Mouse (Mus musculus): ENCODE data around the gene Akap12. TPM values are rescaled to one million over a fixed set of nuclear protein-coding genes. Genes with fewer than 3 reads are reported as not detected.

Akap12 gene
- polyA plus RNA-seq, 1 experiment from 2014 or later: 42.1 TPM

- Histone ChIP-seq H3K9ac (ENCODE audit: low read length) (no peak overlapping the region), H3K36me3 (ENCODE audit: control insufficient read depth, insufficient read depth, low read length) (no peaks in the 10 kb centered on the region), H3K9me3 (ENCODE audit: control insufficient read depth, low read length) (no peaks in the 10 kb centered on the region), H3K4me3 (ENCODE audit: low read depth, low read length) (no peak overlapping the region), H3K4me1 (ENCODE audit: control insufficient read depth, insufficient read depth, low read length) (no peaks in the 10 kb centered on the region), H3K27ac (ENCODE audit: low read depth, low read length) (no peak overlapping the region), H3K4me2 (no peak overlapping the region), H3K27me3 (ENCODE audit: control insufficient read depth, insufficient read depth, low read length) (no peaks in the 10 kb centered on the region)
- 90% methylated on average over 4 of the region's 4 CpGs for WGBS
- DNase-seq (ENCODE audit: low spot score, missing footprints): no peak
- ATAC-seq (ENCODE audit: low FRiP score): no peak
Observed at GRCm38 (mm10) chr10:4293418-4293817, 27.2 kb downstream of the Akap12 start.

- Histone ChIP-seq H3K36me3 (ENCODE audit: control insufficient read depth, insufficient read depth, low read length) (no peaks in the 10 kb centered on the region), H3K27ac (ENCODE audit: low read depth, low read length) (no peak overlapping the region), H3K27me3 (ENCODE audit: control insufficient read depth, insufficient read depth, low read length) (no peaks in the 10 kb centered on the region), H3K9ac (ENCODE audit: low read length) (no peak overlapping the region), H3K4me1 (ENCODE audit: control insufficient read depth, insufficient read depth, low read length) (no peaks in the 10 kb centered on the region), H3K4me3 (ENCODE audit: low read depth, low read length) (no peak overlapping the region), H3K9me3 (ENCODE audit: control insufficient read depth, low read length) (no peaks in the 10 kb centered on the region), H3K4me2 (no peak overlapping the region)
- ATAC-seq (ENCODE audit: low FRiP score): no peak
- DNase-seq (ENCODE audit: low spot score, missing footprints): peak; percentile 66
- 72% methylated on average over 5 of the region's 5 CpGs for WGBS
Observed at GRCm38 (mm10) chr10:4303558-4303957, 37.4 kb downstream of the Akap12 start.

GRCm38 (mm10) chr10:4323885-4324284 is 57.7 kb downstream of the Akap12 start:
- WGBS: 87% methylated on average over 8 of the region's 8 CpGs
- Histone ChIP-seq H3K27me3 (ENCODE audit: control insufficient read depth, insufficient read depth, low read length) (no peaks in the 10 kb centered on the region), H3K9me3 (ENCODE audit: control insufficient read depth, low read length) (no peaks in the 10 kb centered on the region), H3K36me3 (ENCODE audit: control insufficient read depth, insufficient read depth, low read length) (no peaks in the 10 kb centered on the region), H3K4me2 (no peak overlapping the region), H3K4me1 (ENCODE audit: control insufficient read depth, insufficient read depth, low read length) (no peaks in the 10 kb centered on the region; the same call in 1 of the 2 replicates), H3K27ac (ENCODE audit: low read depth, low read length) (no peak overlapping the region), H3K4me3 (ENCODE audit: low read depth, low read length) (no peak overlapping the region), H3K9ac (ENCODE audit: low read length) (no peak overlapping the region)
- DNase-seq (ENCODE audit: low spot score, missing footprints): no peak
- ATAC-seq (ENCODE audit: low FRiP score): no peak

- WGBS: 77% methylated on average over 5 of the region's 5 CpGs
- Histone ChIP-seq H3K27ac (ENCODE audit: low read depth, low read length) (no peak overlapping the region), H3K36me3 (ENCODE audit: control insufficient read depth, insufficient read depth, low read length) (no peaks in the 10 kb centered on the region), H3K4me2 (no peak overlapping the region), H3K4me1 (ENCODE audit: control insufficient read depth, insufficient read depth, low read length) (no peaks in the 10 kb centered on the region; the same call in 1 of the 2 replicates), H3K4me3 (ENCODE audit: low read depth, low read length) (no peak overlapping the region), H3K9me3 (ENCODE audit: control insufficient read depth, low read length) (no peaks in the 10 kb centered on the region), H3K27me3 (ENCODE audit: control insufficient read depth, insufficient read depth, low read length) (no peaks in the 10 kb centered on the region), H3K9ac (ENCODE audit: low read length) (no peak overlapping the region)
- ATAC-seq (ENCODE audit: low FRiP score) (no peak), DNase-seq (ENCODE audit: low spot score, missing footprints) (no peak)
Observed at GRCm38 (mm10) chr10:4325562-4325961, 59.4 kb downstream of the Akap12 start.

- 42% methylated on average over 1 of the region's 1 CpGs for WGBS
Observed at GRCm38 (mm10) chr10:4327716-4328115, 61.5 kb downstream of the Akap12 start.

GRCm38 (mm10) chr10:4332228-4332979 is 66.2 kb downstream of the Akap12 start:
- Histone ChIP-seq H3K9ac (ENCODE audit: low read length) (no peak overlapping the region), H3K4me1 (ENCODE audit: control insufficient read depth, insufficient read depth, low read length) (peaks cover 9% of the 10 kb centered on the region; the same call in 1 of the 2 replicates), H3K9me3 (ENCODE audit: control insufficient read depth, low read length) (no peaks in the 10 kb centered on the region), H3K27ac (ENCODE audit: low read depth, low read length) (no peak overlapping the region), H3K4me2 (no peak overlapping the region), H3K27me3 (ENCODE audit: control insufficient read depth, insufficient read depth, low read length) (no peaks in the 10 kb centered on the region), H3K36me3 (ENCODE audit: control insufficient read depth, insufficient read depth, low read length) (no peaks in the 10 kb centered on the region), H3K4me3 (ENCODE audit: low read depth, low read length) (no peak overlapping the region)
- 0 out of 2 replicates have a peak, but pooled peaks have one; percentile 26 for ATAC-seq (ENCODE audit: low FRiP score)
- no peak for DNase-seq (ENCODE audit: low spot score, missing footprints)
- 65% methylated on average over 7 of the region's 7 CpGs for WGBS

More at GRCm38 (mm10) chr10:4327716-4328115, 61.5 kb downstream of the Akap12 start:
- Histone ChIP-seq H3K4me2 (no peak overlapping the region), H3K27me3 (ENCODE audit: control insufficient read depth, insufficient read depth, low read length) (no peaks in the 10 kb centered on the region), H3K4me3 (ENCODE audit: low read depth, low read length) (no peak overlapping the region), H3K27ac (ENCODE audit: low read depth, low read length) (no peak overlapping the region), H3K36me3 (ENCODE audit: control insufficient read depth, insufficient read depth, low read length) (no peaks in the 10 kb centered on the region), H3K9me3 (ENCODE audit: control insufficient read depth, low read length) (no peaks in the 10 kb centered on the region), H3K4me1 (ENCODE audit: control insufficient read depth, insufficient read depth, low read length) (no peaks in the 10 kb centered on the region; the same call in 1 of the 2 replicates), H3K9ac (ENCODE audit: low read length) (no peak overlapping the region)
- DNase-seq (ENCODE audit: low spot score, missing footprints) (no peak), ATAC-seq (ENCODE audit: low FRiP score) (no peak)

GRCm38 (mm10) chr10:4333319-4333718 is 67.1 kb downstream of the Akap12 start:
- Histone ChIP-seq H3K9ac (ENCODE audit: low read length) (no peak overlapping the region), H3K27me3 (ENCODE audit: control insufficient read depth, insufficient read depth, low read length) (no peaks in the 10 kb centered on the region), H3K36me3 (ENCODE audit: control insufficient read depth, insufficient read depth, low read length) (no peaks in the 10 kb centered on the region), H3K9me3 (ENCODE audit: control insufficient read depth, low read length) (no peaks in the 10 kb centered on the region), H3K4me2 (peak overlapping the region; percentile 50; the same call in 1 of the 2 replicates), H3K4me3 (ENCODE audit: low read depth, low read length) (no peak overlapping the region), H3K4me1 (ENCODE audit: control insufficient read depth, insufficient read depth, low read length) (peaks cover 9% of the 10 kb centered on the region; the same call in 1 of the 2 replicates), H3K27ac (ENCODE audit: low read depth, low read length) (no peak overlapping the region)
- WGBS: 10% methylated on average over 8 of the region's 8 CpGs
- ATAC-seq (ENCODE audit: low FRiP score) (peak; percentile 34; the same call in 1 of the 2 replicates), DNase-seq (ENCODE audit: low spot score, missing footprints) (peak; percentile 90)

- ATAC-seq (ENCODE audit: low FRiP score): peak; percentile 91
- Histone ChIP-seq H3K27ac (ENCODE audit: low read depth, low read length) (no peak overlapping the region), H3K4me3 (ENCODE audit: low read depth, low read length) (peak overlapping the region; percentile 18; the same call in 1 of the 2 replicates), H3K36me3 (ENCODE audit: control insufficient read depth, insufficient read depth, low read length) (no peaks in the 10 kb centered on the region), H3K4me2 (peak overlapping the region; percentile 50), H3K4me1 (ENCODE audit: control insufficient read depth, insufficient read depth, low read length) (peaks cover 9% of the 10 kb centered on the region; the same call in 1 of the 2 replicates), H3K27me3 (ENCODE audit: control insufficient read depth, insufficient read depth, low read length) (no peaks in the 10 kb centered on the region), H3K9ac (ENCODE audit: low read length) (peak overlapping the region; percentile 24; the same call in 1 of the 2 replicates), H3K9me3 (ENCODE audit: control insufficient read depth, low read length) (no peaks in the 10 kb centered on the region)
- 9% methylated on average over 27 of the region's 27 CpGs for WGBS
- DNase-seq (ENCODE audit: low spot score, missing footprints): peak; percentile 92
Observed at GRCm38 (mm10) chr10:4334039-4334683, 68.0 kb downstream of the Akap12 start.

Measured in midbrain, embryonic 11.5 days (tissue).